Mouse (Mus musculus): ENCODE data around the gene Pard3. TPM values are rescaled to one million over a fixed set of nuclear protein-coding genes. Genes with fewer than 3 reads are reported as not detected.

Pard3 gene
- polyA plus RNA-seq, 1 experiment from 2014 or later, result 16.4 TPM

- H3K4me1 ChIP-seq (replicated peaks; ENCODE audit: control insufficient read depth, insufficient read depth, low read length), result peaks cover 23% of the 10 kb centered on the region
- H3K4me3 ChIP-seq (replicated peaks; ENCODE audit: low read length), result no peak overlapping the region
- peak; percentile 34 for ATAC-seq
- peak overlapping the region; percentile 73 for H3K27ac ChIP-seq (ENCODE audit: low read length)
- no peak overlapping the region for H3K9ac ChIP-seq (replicated peaks; ENCODE audit: low read depth, low read length)
- no peaks in the 10 kb centered on the region for H3K27me3 ChIP-seq (replicated peaks; ENCODE audit: control insufficient read depth, insufficient read depth, low read length)
- no peaks in the 10 kb centered on the region for H3K36me3 ChIP-seq (ENCODE audit: control insufficient read depth, insufficient read depth)
- peak overlapping the region; percentile 28 for H3K4me2 ChIP-seq (ENCODE audit: low read length)
- no peaks in the 10 kb centered on the region for H3K9me3 ChIP-seq (ENCODE audit: control insufficient read depth, low read length)
- 13% methylated on average over 7 of the region's 7 CpGs for WGBS
Measured at GRCm38 (mm10) chr8:127423021-127423420, 359.3 kb downstream of the Pard3 start.

- peak; percentile 65 for ATAC-seq
- Histone ChIP-seq H3K9ac (replicated peaks; ENCODE audit: low read depth, low read length) (no peak overlapping the region), H3K36me3 (ENCODE audit: control insufficient read depth, insufficient read depth) (no peaks in the 10 kb centered on the region), H3K27me3 (replicated peaks; ENCODE audit: control insufficient read depth, insufficient read depth, low read length) (no peaks in the 10 kb centered on the region), H3K4me2 (ENCODE audit: low read length) (0 out of 2 replicates have a peak overlapping the region, but pooled peaks have one; percentile 5), H3K9me3 (ENCODE audit: control insufficient read depth, low read length) (no peaks in the 10 kb centered on the region), H3K27ac (ENCODE audit: low read length) (peak overlapping the region; percentile 78), H3K4me3 (replicated peaks; ENCODE audit: low read length) (no peak overlapping the region), H3K4me1 (replicated peaks; ENCODE audit: control insufficient read depth, insufficient read depth, low read length) (peaks cover 27% of the 10 kb centered on the region)
- 60% methylated on average over 13 of the region's 13 CpGs for WGBS
Measured at GRCm38 (mm10) chr8:127424211-127424916, 360.7 kb downstream of the Pard3 start.

- 51% methylated on average over 5 of the region's 5 CpGs for WGBS
- no peak for ATAC-seq
- H3K4me3 ChIP-seq (replicated peaks; ENCODE audit: low read length), result no peak overlapping the region
- H3K27me3 ChIP-seq (replicated peaks; ENCODE audit: control insufficient read depth, insufficient read depth, low read length), result no peaks in the 10 kb centered on the region
- 0 out of 2 replicates have a peak overlapping the region, but pooled peaks have one; percentile 1 for H3K27ac ChIP-seq (ENCODE audit: low read length)
- peaks cover 27% of the 10 kb centered on the region for H3K4me1 ChIP-seq (replicated peaks; ENCODE audit: control insufficient read depth, insufficient read depth, low read length)
- no peaks in the 10 kb centered on the region for H3K9me3 ChIP-seq (ENCODE audit: control insufficient read depth, low read length)
- no peak overlapping the region for H3K4me2 ChIP-seq (ENCODE audit: low read length)
- no peaks in the 10 kb centered on the region for H3K36me3 ChIP-seq (ENCODE audit: control insufficient read depth, insufficient read depth)
- H3K9ac ChIP-seq (replicated peaks; ENCODE audit: low read depth, low read length), result no peak overlapping the region
Measured at GRCm38 (mm10) chr8:127426857-127427256, 363.2 kb downstream of the Pard3 start.

GRCm38 (mm10) chr8:127428004-127428403 is 364.3 kb downstream of the Pard3 start:
- H3K4me3 ChIP-seq (replicated peaks; ENCODE audit: low read length), result no peak overlapping the region
- 32% methylated on average over 7 of the region's 7 CpGs for WGBS
- peak; percentile 61 for ATAC-seq
- peaks cover 20% of the 10 kb centered on the region for H3K4me1 ChIP-seq (replicated peaks; ENCODE audit: control insufficient read depth, insufficient read depth, low read length)
- H3K9ac ChIP-seq (replicated peaks; ENCODE audit: low read depth, low read length), result no peak overlapping the region
- H3K4me2 ChIP-seq (ENCODE audit: low read length), result no peak overlapping the region
- H3K27ac ChIP-seq (ENCODE audit: low read length), result peak overlapping the region; percentile 56
- H3K27me3 ChIP-seq (replicated peaks; ENCODE audit: control insufficient read depth, insufficient read depth, low read length), result no peaks in the 10 kb centered on the region
- no peaks in the 10 kb centered on the region for H3K36me3 ChIP-seq (ENCODE audit: control insufficient read depth, insufficient read depth)
- no peaks in the 10 kb centered on the region for H3K9me3 ChIP-seq (ENCODE audit: control insufficient read depth, low read length)

- no peak overlapping the region for H3K27ac ChIP-seq (ENCODE audit: low read length)
- no peak for ATAC-seq
- H3K4me1 ChIP-seq (replicated peaks; ENCODE audit: control insufficient read depth, insufficient read depth, low read length), result peaks cover 13% of the 10 kb centered on the region
- H3K9me3 ChIP-seq (ENCODE audit: control insufficient read depth, low read length), result no peaks in the 10 kb centered on the region
- no peak overlapping the region for H3K9ac ChIP-seq (replicated peaks; ENCODE audit: low read depth, low read length)
- H3K36me3 ChIP-seq (ENCODE audit: control insufficient read depth, insufficient read depth), result no peaks in the 10 kb centered on the region
- H3K4me2 ChIP-seq (ENCODE audit: low read length), result no peak overlapping the region
- no peak overlapping the region for H3K4me3 ChIP-seq (replicated peaks; ENCODE audit: low read length)
- H3K27me3 ChIP-seq (replicated peaks; ENCODE audit: control insufficient read depth, insufficient read depth, low read length), result no peaks in the 10 kb centered on the region
- WGBS, result 92% methylated on average over 2 of the region's 2 CpGs
Measured at GRCm38 (mm10) chr8:127431236-127431635, 367.5 kb downstream of the Pard3 start.

GRCm38 (mm10) chr8:127435975-127436374 is 372.3 kb downstream of the Pard3 start:
- Histone ChIP-seq H3K27ac (ENCODE audit: low read length) (no peak overlapping the region), H3K4me2 (ENCODE audit: low read length) (no peak overlapping the region), H3K4me3 (replicated peaks; ENCODE audit: low read length) (no peak overlapping the region), H3K9ac (replicated peaks; ENCODE audit: low read depth, low read length) (no peak overlapping the region), H3K27me3 (replicated peaks; ENCODE audit: control insufficient read depth, insufficient read depth, low read length) (no peaks in the 10 kb centered on the region), H3K36me3 (ENCODE audit: control insufficient read depth, insufficient read depth) (no peaks in the 10 kb centered on the region), H3K4me1 (replicated peaks; ENCODE audit: control insufficient read depth, insufficient read depth, low read length) (peaks cover 24% of the 10 kb centered on the region), H3K9me3 (ENCODE audit: control insufficient read depth, low read length) (no peaks in the 10 kb centered on the region)
- ATAC-seq, result no peak
- WGBS, result 92% methylated on average over 6 of the region's 6 CpGs

GRCm38 (mm10) chr8:127437613-127438235 is 374.0 kb downstream of the Pard3 start:
- H3K27me3 ChIP-seq (replicated peaks; ENCODE audit: control insufficient read depth, insufficient read depth, low read length), result no peaks in the 10 kb centered on the region
- 96% methylated on average over 5 of the region's 5 CpGs for WGBS
- no peak for ATAC-seq

GRCm38 (mm10) chr8:127438625-127439391 is 375.1 kb downstream of the Pard3 start:
- 62% methylated on average over 8 of the region's 8 CpGs for WGBS
- Histone ChIP-seq H3K4me1 (replicated peaks; ENCODE audit: control insufficient read depth, insufficient read depth, low read length) (peaks cover 26% of the 10 kb centered on the region), H3K9ac (replicated peaks; ENCODE audit: low read depth, low read length) (no peak overlapping the region), H3K27ac (ENCODE audit: low read length) (peak overlapping the region; percentile 76), H3K4me2 (ENCODE audit: low read length) (no peak overlapping the region), H3K4me3 (replicated peaks; ENCODE audit: low read length) (no peak overlapping the region), H3K27me3 (replicated peaks; ENCODE audit: control insufficient read depth, insufficient read depth, low read length) (no peaks in the 10 kb centered on the region), H3K9me3 (ENCODE audit: control insufficient read depth, low read length) (no peaks in the 10 kb centered on the region), H3K36me3 (ENCODE audit: control insufficient read depth, insufficient read depth) (no peaks in the 10 kb centered on the region)
- peak; percentile 29; the same call in 1 of the 2 replicates for ATAC-seq

More at GRCm38 (mm10) chr8:127437613-127438235, 374.0 kb downstream of the Pard3 start:
- Histone ChIP-seq H3K4me3 (replicated peaks; ENCODE audit: low read length) (no peak overlapping the region), H3K9ac (replicated peaks; ENCODE audit: low read depth, low read length) (no peak overlapping the region), H3K27ac (ENCODE audit: low read length) (no peak overlapping the region), H3K4me2 (ENCODE audit: low read length) (no peak overlapping the region), H3K36me3 (ENCODE audit: control insufficient read depth, insufficient read depth) (no peaks in the 10 kb centered on the region), H3K4me1 (replicated peaks; ENCODE audit: control insufficient read depth, insufficient read depth, low read length) (peaks cover 26% of the 10 kb centered on the region), H3K9me3 (ENCODE audit: control insufficient read depth, low read length) (no peaks in the 10 kb centered on the region)
